Mouse (Mus musculus) embryo, embryonic 10.5 days (tissue): ENCODE results near the gene Dnaja1.

Experiments used
- DNase-seq: peaks from one replicate; pipeline ENCODE4 v3.0.0-alpha.2; 2015; ENCODE audit warnings: low spot score

Gene Dnaja1

GRCm38 (mm10) chr4:40757157-40757779, 35.3 kb downstream of the Dnaja1 start:
- no peak for DNase-seq

- DNase-seq: peak; percentile 97
Observed at GRCm38 (mm10) chr4:40757780-40758420, 36.0 kb downstream of the Dnaja1 start, which contains the start of gene Smu1. Gene Smu1 (minus strand): TSS chr4:40757923.

GRCm38 (mm10) chr4:40759876-40760275, 37.9 kb downstream of the Dnaja1 start:
- DNase-seq: no peak

GRCm38 (mm10) chr4:40774279-40775259, 52.6 kb downstream of the Dnaja1 start:
- peak; percentile 92 for DNase-seq

GRCm38 (mm10) chr4:40776416-40776815, 54.5 kb downstream of the Dnaja1 start:
- no peak for DNase-seq

- peak; percentile 32 for DNase-seq
Observed at GRCm38 (mm10) chr4:40777116-40777515, 55.2 kb downstream of the Dnaja1 start.

- DNase-seq: no peak
Observed at GRCm38 (mm10) chr4:40778656-40779055, 56.7 kb downstream of the Dnaja1 start.

- no peak for DNase-seq
Observed at GRCm38 (mm10) chr4:40781143-40781542, 59.2 kb downstream of the Dnaja1 start.

- DNase-seq: peak; percentile 35
Observed at GRCm38 (mm10) chr4:40781797-40782495, 60.0 kb downstream of the Dnaja1 start.

- no peak for DNase-seq
Observed at GRCm38 (mm10) chr4:40783049-40783448, 61.1 kb downstream of the Dnaja1 start.

- no peak for DNase-seq
Observed at GRCm38 (mm10) chr4:40784556-40785169, 62.7 kb downstream of the Dnaja1 start.

- no peak for DNase-seq
Observed at GRCm38 (mm10) chr4:40785620-40786166, 63.7 kb downstream of the Dnaja1 start.

GRCm38 (mm10) chr4:40786578-40786977, 64.6 kb downstream of the Dnaja1 start:
- DNase-seq: no peak
